Mouse (Mus musculus) G1E (cell line): Measurements from ENCODE around the gene Psmg4.

Source experiments
- CTCF ChIP-seq: IDR thresholded peaks from 2 replicates; pipeline ENCODE4 v1.5.1; 2012; ENCODE audit warnings: low read depth, low read length, inconsistent platforms, mixed read lengths
- GATA1 ChIP-seq: IDR thresholded peaks from 2 replicates; pipeline ENCODE4 v1.6.1; 2012; ENCODE audit warnings: borderline replicate concordance, low read length, inconsistent platforms, mixed read lengths

GRCm38 (mm10) chr13:34219728-34220127 lies 57.0 kb downstream of the Psmg4 start:
- TF ChIP-seq CTCF: no peak
- no peak for TF ChIP-seq GATA1
